Mouse (Mus musculus) adrenal gland, adult 10 weeks (tissue): ENCODE data around the gene Defb15. TPM values are rescaled to one million over a fixed set of nuclear protein-coding genes. Genes with fewer than 3 reads are reported as not detected.

Experiments
- polyA plus RNA-seq: library from polyadenylated mRNA; stranded (reverse); fragments of 350-450 nt; fragmentation: Illumina TruSeq; extraction: RNeasy Lipid Tissue Mini Kit (QIAGEN cat#74804); gene quantifications from one replicate; pipeline ENCODE4 v1.2.3, GENCODE M21; 2014; ENCODE audit warnings: low read depth, low replicate concordance

Defb15 gene
- polyA plus RNA-seq: not detected

GRCm38 (mm10) chr8:21932610-21933009, at the start of gene Defb15:
TSS of gene Defb15 (minus strand) at chr8:21932710.

GRCm38 (mm10) chr8:21969475-21969874, 37.0 kb upstream of the Defb15 start, which contains the start of gene Ccdc70:
TSS of gene Ccdc70 (plus strand) at chr8:21969775.

GRCm38 (mm10) chr8:21958414-21958813, 25.9 kb upstream of the Defb15 start, which contains the start of gene Fam90a1a:
TSS of gene Fam90a1a (plus strand) at chr8:21958714.

GRCm38 (mm10) chr8:21946462-21946861, 14.0 kb upstream of the Defb15 start, which contains the start of gene Defb13:
TSS of gene Defb13 (plus strand) at chr8:21946762.

GRCm38 (mm10) chr8:21938052-21938451, 5.5 kb upstream of the Defb15 start, which contains the start of gene Defb35:
TSS of gene Defb35 (plus strand) at chr8:21938352.

GRCm38 (mm10) chr8:21906290-21906689, 26.2 kb downstream of the Defb15 start, which contains the start of gene Defb11:
TSS of gene Defb11 (minus strand) at chr8:21906412.

GRCm38 (mm10) chr8:21885321-21885720, 47.2 kb downstream of the Defb15 start, which contains the start of gene Defb9:
TSS of gene Defb9 (minus strand) at chr8:21885421.

Other genes with a start within 250 kb of the Defb15 start
- gene AY761184, start 229.1 kb downstream of the Defb15 start, polyA plus RNA-seq: not detected
- gene Defa24, start 198.2 kb downstream of the Defb15 start, polyA plus RNA-seq: not detected
- gene Defb50, start 109.2 kb downstream of the Defb15 start, polyA plus RNA-seq: not detected
- not detected for gene Defb2, start 92.8 kb downstream of the Defb15 start, polyA plus RNA-seq
- gene Defb10, start 73.8 kb downstream of the Defb15 start, polyA plus RNA-seq: not detected
- gene Defb9, start 47.3 kb downstream of the Defb15 start, polyA plus RNA-seq: not detected
- gene Defb11, start 26.3 kb downstream of the Defb15 start, polyA plus RNA-seq: not detected
- not detected for gene Defb35, start 5.6 kb upstream of the Defb15 start, polyA plus RNA-seq
- gene Defb13, start 14.1 kb upstream of the Defb15 start, polyA plus RNA-seq: not detected
- gene Fam90a1a, start 26.0 kb upstream of the Defb15 start, polyA plus RNA-seq: not detected
- gene Ccdc70, start 37.1 kb upstream of the Defb15 start, polyA plus RNA-seq: not detected
- gene Atp7b, start 127.6 kb upstream of the Defb15 start, polyA plus RNA-seq: not detected
- 58.0 TPM for gene Alg11, start 128.0 kb upstream of the Defb15 start, polyA plus RNA-seq
- gene Nek5, start 192.3 kb upstream of the Defb15 start, polyA plus RNA-seq: 27.3 TPM
- 5.0 TPM for gene Nek3, start 233.7 kb upstream of the Defb15 start, polyA plus RNA-seq